Mouse (Mus musculus) cerebellum, postnatal 14 days (tissue): ENCODE results near the gene Phxr2.

Experiments
- DNase-seq, 2 experiments: peaks; one replicate each; pipeline ENCODE4 v3.0.0; 2021; ENCODE audit warnings: mixed read lengths in 2 of 2

Phxr2 gene

DNA sequence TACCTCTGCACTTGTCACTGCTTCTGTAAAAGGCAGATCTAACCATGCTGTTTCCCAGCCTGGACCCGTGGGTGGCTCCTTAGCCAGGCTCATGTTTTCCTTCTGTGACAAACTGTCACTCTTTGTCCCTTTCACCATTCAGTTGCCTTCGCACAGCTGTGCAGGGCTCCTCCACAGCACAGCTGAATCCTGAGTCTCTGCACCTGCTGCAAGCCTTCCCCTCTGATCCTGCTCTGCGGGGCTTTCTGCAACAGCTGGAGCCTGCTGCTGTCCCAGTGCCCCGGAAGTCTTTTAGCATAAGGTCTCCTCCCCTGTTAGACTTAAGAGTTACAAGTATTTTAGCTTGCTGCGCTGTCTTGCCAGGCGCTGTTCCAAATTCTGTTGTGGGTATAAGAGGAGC is 6.1 kb upstream of the Phxr2 start:
- DNase-seq: no peak

GRCm38 (mm10) chr10:99131298-99131697 is 5.2 kb upstream of the Phxr2 start:
- no peak for DNase-seq

DNA sequence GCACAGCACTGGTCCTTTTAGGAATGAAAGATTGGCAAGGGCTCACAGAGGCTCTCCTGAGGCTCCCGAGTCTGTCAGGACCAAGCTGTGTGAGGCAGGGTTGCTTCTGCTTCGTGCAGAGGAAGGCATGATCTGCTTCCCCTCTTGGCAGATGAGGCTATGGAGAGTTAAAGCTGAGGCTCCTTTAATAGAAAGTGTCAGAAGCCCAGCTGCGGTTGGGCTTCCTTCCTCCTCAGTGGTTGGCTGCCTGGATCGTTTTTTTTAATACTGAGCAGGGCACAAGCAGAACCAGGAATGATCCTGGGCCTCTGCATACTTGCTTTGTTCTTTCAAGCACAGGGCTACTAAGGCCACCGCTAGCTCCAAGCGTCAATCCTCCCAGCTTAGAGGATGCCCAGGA is 4.5 kb upstream of the Phxr2 start:
- no peak for DNase-seq

- DNase-seq: no peak
These were observed 1.7 kb upstream of the Phxr2 start for GRCm38 (mm10) chr10:99127691-99128261.

DNA sequence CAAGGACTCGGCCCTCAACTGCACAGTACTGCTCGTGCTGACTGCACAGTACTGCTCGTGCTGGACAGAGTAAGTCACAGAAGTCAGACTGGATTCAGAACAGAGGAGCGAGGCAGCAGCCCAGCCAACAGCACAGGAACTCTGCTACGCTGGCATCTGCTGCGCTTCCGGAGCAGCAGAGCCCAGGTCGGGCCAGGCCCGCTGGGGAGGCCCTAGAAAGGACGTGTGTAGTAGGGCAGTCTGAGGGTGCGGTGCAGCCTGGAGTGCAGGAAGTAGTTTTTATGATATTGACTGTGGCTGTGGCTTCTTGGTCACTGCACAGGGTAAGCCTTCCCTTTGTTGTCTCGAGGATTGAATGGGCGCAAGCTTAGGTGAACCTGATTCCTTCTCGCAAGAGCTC is 829 bp upstream of the Phxr2 start:
- no peak for DNase-seq

GRCm38 (mm10) chr10:99119471-99119870 is 6.7 kb downstream of the Phxr2 start:
- no peak for DNase-seq

GRCm38 (mm10) chr10:99118697-99119096 is 7.4 kb downstream of the Phxr2 start:
- DNase-seq: no peak

DNA sequence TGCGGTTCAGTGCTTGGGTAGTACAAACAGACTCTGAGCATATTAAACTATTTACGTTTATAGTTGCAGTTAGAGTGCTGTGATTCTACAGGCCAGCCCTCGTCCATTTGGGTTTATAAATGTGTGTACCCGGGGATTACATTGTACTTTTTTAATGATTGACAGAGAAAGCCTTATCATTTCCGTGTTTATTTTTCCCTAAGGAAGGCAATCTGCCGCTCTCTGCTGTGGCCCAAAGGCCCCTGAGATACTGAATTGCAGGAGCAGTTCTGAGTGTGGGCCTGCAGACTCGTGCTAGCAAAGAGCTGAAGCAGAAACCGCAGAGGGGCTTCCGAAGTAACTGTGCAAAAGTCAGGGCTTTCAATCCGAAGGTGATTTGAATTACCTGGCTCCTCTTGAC is 8.2 kb downstream of the Phxr2 start:
- no peak for DNase-seq

- DNase-seq: no peak
These were observed 9.2 kb downstream of the Phxr2 start for GRCm38 (mm10) chr10:99116650-99117615.

- DNase-seq: no peak
These were observed 9.9 kb downstream of the Phxr2 start for GRCm38 (mm10) chr10:99116237-99116632.

GRCm38 (mm10) chr10:99115471-99116236 is 10.5 kb downstream of the Phxr2 start:
- DNase-seq: no peak

- no peak for DNase-seq
These were observed 11.8 kb downstream of the Phxr2 start for GRCm38 (mm10) chr10:99114295-99114694.

DNA sequence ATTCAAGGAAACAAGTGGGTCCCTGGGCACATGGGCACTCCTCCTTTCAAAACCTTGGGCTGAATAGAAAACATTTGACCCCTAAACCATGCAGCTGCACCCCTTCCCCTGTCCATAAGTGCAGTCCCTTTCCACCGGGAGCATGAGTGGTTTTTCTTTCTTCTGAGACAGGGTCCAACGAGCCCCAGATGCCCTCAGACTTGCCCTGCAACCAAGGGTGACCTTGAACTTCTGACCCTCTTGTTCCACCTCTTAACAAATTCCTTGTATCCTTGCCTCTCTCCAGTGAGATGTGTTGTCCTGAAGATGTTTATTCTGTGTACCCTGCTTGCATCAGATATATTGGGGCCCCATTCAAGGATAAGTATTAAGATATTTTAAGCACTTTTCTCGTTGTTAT is 12.6 kb downstream of the Phxr2 start:
- no peak for DNase-seq

GRCm38 (mm10) chr10:99108431-99108982 is 17.6 kb downstream of the Phxr2 start:
- no peak for DNase-seq

DNA sequence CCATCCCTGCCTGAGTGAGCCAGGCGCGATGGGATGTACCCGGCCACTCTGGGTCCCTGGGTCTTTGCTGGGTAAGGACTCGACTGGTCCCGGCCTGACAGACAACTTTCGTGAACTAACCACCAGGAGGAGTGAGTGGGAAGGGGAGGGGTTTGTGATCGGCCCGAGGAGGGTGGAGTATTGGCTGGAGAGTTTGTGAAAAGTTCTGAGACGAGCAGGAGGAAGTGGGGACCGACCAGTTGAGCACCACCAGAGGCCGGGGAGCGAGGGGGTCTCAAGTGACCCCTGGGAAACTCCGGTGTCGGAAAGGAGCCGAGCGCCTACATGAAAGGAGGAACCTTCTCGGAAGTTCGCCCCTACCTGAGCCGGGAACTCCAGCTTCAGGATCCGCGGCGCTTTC is 18.2 kb downstream of the Phxr2 start, which contains the start of gene Galnt4:
Gene Galnt4 (plus strand): TSS at position 196 of the 400 bp plus-strand sequence.
- peak; percentile 63 to 64 for DNase-seq

DNA sequence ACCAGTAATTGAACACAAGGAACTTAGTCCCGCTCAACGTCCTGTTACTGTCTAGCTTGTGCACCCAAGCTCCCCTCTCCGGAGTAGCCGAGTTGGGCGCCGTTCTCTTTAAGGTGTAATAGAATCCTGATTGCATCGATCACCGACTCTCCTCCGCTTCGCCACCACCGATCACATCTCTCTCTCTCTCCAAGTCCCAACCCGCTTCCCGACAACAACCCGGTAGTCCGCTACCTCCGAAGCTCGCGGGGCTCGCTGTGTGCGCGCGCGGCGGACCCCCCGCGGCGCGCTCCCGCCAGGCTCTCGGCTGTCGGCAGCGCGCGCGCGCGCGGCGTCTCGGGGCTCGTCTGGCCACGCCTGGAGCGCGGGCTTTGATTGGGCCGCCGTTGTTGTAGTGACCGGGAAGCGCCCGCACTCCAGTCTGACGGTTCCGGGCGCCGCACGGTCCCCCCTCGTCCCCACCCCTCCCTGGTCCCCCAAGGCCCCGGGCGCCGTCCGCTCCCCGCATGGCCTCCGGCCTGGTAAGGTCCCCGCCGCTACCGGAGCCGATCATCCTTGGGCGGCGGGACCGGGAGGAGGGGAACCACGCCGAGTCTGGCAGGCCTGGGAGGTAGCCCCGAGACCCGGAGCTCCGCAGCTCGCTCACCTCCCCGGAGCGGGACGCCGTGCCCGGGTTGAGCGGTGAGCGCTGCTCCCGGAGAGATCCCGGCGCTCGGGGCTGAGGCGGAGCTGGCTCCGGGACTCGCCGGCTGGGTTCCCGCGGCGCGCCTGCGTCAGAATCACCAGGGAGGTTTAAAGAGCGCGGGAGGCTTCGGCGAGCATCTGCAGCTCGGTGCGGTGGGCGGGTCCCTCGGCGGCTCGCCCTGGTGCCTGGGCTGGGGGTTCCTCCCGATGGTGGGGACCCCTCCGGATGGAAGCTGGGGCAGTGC is 19.2 kb downstream of the Phxr2 start, which contains the start of gene Poc1b:
Gene Poc1b (plus strand): TSS at position 334 of the 929 bp plus-strand sequence.
- DNase-seq: peak; percentile 90 to 92

GRCm38 (mm10) chr10:99106311-99106702 is 19.8 kb downstream of the Phxr2 start:
- no peak for DNase-seq

DNA sequence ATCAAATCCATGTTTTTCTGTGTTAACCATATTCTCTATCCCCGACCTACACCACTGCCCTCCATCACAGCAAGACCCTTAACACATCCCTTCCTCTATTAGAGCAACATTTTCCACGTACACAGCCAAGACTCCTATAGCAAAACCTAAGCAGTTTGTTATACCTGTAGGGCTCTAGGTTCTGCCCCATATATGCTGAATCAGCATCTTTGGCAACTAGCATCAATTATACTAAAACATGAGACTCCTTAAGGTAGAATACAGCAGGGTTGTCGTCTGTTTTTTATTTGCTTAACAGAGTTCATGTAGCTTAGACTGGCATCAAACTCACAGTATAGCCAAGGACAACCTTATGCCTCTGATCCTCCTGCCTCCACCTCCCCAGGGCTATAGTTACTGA is 20.6 kb downstream of the Phxr2 start:
- no peak for DNase-seq

DNA sequence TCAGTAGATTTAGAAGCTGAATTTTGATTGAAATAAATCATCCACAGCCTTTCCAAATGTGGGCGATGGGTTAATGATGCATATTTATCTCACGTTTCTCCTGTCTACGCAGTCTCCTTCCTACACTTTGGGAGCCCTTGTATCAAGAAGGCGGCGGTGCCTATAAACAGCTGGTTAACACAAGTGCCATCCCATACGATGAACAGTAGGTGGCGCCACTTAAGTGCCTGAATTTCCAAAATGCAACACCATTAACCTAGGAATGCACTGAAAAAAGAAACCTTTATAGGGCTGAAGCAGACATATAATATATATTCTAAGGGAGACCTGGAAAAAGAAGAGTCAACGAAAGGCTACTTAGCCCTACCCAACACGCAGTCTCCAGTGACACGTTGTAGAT is 28.8 kb downstream of the Phxr2 start:
- peak; percentile 54 to 59 for DNase-seq

DNA sequence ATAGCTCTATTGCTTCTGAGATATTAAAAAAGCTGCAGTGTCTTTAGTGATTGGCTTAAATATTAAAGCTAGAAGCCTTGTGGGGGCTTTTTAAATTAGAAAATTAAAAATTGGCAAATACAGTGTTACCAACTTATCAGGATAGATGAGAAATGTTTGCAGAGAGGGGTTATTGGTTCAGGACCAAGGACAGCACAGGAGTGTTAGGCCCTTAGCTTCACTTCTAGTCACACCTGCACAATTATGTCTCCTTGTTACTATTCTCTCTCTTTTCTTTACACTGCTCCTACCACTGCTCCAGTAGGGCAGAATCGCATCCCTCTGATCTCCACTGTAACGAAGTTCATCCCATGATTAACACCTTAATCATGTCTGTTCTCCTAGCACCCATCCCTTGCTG is 31.0 kb downstream of the Phxr2 start:
- DNase-seq: no peak

GRCm38 (mm10) chr10:99093364-99093763 is 32.8 kb downstream of the Phxr2 start:
- DNase-seq: no peak

DNA sequence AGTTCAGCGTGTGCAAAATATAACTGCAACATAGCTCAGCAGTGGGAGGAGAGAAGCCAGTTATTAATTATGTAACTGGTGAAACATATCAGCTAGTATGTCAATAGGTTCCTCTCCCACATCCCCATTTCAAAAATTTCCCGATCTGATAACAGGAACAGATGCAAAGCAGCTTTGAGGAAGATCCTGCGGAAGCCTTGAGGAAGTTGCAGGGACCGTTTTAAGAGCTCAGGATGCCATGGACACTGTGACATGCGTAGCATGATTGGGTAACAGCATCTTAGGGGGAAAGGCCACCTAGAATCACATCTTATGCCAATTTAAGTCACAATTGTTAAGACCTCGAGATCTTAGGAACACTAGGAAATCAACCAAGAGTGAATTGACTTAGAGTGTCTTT is 36.2 kb downstream of the Phxr2 start:
- no peak for DNase-seq
